Mouse (Mus musculus) ovary, adult 10 weeks (tissue): ENCODE results near the gene Hacd4. TPM values are rescaled to one million over a fixed set of nuclear protein-coding genes. Genes with fewer than 3 reads are reported as not detected.

Source experiments
- polyA plus RNA-seq: library from polyadenylated mRNA; stranded (reverse); fragments of 350-450 nt; fragmentation: Illumina TruSeq; extraction: RNeasy Lipid Tissue Mini Kit (QIAGEN cat#74804); gene quantifications from one replicate; pipeline ENCODE4 v1.2.3, GENCODE M21; 2014

The Hacd4 gene
- polyA plus RNA-seq = 49.0 TPM

GRCm38 (mm10) chr4:88438326-88438989, at the start of gene Hacd4:
TSS of gene Hacd4 (minus strand) at chr4:88438928.

Other genes starting within 250 kb of the Hacd4 start
- gene Ifnb1, start 83.8 kb upstream of the Hacd4 start, polyA plus RNA-seq = not detected
- not detected for gene Ifna15, start 119.3 kb upstream of the Hacd4 start, polyA plus RNA-seq
- gene Ifna14, start 132.9 kb upstream of the Hacd4 start, polyA plus RNA-seq = not detected
- gene Ifna9, start 153.5 kb upstream of the Hacd4 start, polyA plus RNA-seq = not detected
- not detected for gene Ifna12, start 164.4 kb upstream of the Hacd4 start, polyA plus RNA-seq
- 24.0 TPM for gene C87499, start 195.5 kb upstream of the Hacd4 start, polyA plus RNA-seq
- not detected for gene Ifna13, start 205.5 kb upstream of the Hacd4 start, polyA plus RNA-seq
- gene Ifna16, start 238.0 kb upstream of the Hacd4 start, polyA plus RNA-seq = not detected
- not detected for gene Ifna2, start 245.0 kb upstream of the Hacd4 start, polyA plus RNA-seq